Mouse (Mus musculus): ENCODE data around the gene Dnah17. TPM values are rescaled to one million over a fixed set of nuclear protein-coding genes. Genes with fewer than 3 reads are reported as not detected.

The Dnah17 gene
- polyA plus RNA-seq, 1 experiment from 2014 or later, result 0.26 TPM

DNA sequence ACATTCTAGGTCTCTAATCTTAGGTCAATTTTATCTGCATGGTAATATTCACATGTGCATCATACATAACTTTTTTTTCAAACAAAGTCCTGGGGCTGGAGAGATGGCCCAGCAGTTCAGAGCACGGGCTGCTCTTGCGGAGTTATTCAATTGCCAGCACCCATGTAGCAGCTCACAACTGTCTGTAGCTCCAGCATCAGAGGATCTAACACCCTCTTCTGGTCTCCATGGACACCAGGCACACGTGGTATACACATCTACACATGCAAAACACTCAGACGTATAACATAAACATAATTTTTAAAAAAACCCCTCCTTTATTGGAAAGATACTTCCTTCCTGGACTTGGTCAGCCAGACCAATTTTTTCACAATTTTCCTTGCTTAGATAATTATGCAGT is 28.3 kb upstream of the Dnah17 start:
- 77% methylated on average over 4 of the region's 4 CpGs for WGBS
- H3K4me1 ChIP-seq, result no peaks in the 10 kb centered on the region
- H3K27ac ChIP-seq (replicated peaks), result no peak overlapping the region
- no peaks in the 10 kb centered on the region for H3K27me3 ChIP-seq
- ATAC-seq (ENCODE audit: low FRiP score, low read depth), result no peak
- H3K9ac ChIP-seq (replicated peaks), result no peak overlapping the region
- H3K4me2 ChIP-seq (replicated peaks), result no peak overlapping the region
- H3K36me3 ChIP-seq, result peaks cover 3% of the 10 kb centered on the region; the same call in 1 of the 2 replicates
- H3K4me3 ChIP-seq, result no peak overlapping the region
- no peaks in the 10 kb centered on the region for H3K9me3 ChIP-seq

DNA sequence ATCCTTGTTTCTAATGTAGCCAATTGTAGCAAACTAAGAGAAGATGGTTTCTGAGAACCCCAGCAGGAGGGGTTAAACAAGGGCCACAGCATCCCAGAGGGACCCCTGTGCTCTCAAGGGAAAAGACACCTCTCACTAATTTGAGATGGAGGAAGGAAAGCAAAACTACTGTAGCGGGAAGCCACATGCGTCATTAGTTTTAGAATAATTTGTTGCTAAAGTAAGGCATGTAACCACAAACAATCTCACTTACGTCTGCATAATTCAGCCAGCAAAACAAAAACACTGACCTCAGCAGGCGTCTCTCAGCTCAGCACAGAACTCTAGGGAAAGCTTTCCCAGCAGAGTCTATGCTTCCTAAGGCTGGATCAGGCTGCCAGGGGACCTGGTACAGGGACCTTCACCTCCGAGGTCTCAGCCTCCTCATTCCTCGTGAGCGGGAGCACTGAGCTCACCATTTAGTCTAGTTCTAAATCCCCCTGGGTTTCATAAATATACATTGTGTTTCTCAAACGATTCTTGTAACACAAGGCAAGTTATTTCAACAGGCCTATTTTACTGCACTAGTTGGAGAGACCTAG is 26.1 kb upstream of the Dnah17 start:
- no peak overlapping the region for H3K4me2 ChIP-seq (replicated peaks)
- WGBS, result 77% methylated on average over 8 of the region's 8 CpGs
- no peak overlapping the region for H3K4me3 ChIP-seq
- no peak for ATAC-seq (ENCODE audit: low FRiP score, low read depth)
- no peak overlapping the region for H3K9ac ChIP-seq (replicated peaks)
- no peaks in the 10 kb centered on the region for H3K27me3 ChIP-seq
- H3K36me3 ChIP-seq, result no peaks in the 10 kb centered on the region
- no peak overlapping the region for H3K27ac ChIP-seq (replicated peaks)
- H3K9me3 ChIP-seq, result no peaks in the 10 kb centered on the region
- no peaks in the 10 kb centered on the region for H3K4me1 ChIP-seq

DNA sequence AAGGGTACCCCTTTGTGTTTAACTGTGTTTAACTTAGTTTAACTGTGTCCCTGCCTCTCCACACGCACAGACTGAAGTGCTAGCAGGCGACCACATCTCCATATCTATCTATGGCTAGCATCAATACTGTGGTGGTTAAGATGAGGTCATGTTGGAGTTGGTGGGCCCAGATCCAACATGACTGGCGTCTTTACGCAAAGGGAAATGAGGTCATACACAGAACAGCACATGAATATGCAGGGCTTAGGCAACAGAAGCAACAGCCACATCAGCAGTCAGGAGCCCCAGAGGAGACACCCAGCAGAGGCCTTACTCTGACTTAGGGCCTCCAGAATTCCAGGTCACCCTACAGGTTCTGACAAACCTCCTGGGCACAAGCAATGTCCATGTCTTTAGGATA is 22.5 kb upstream of the Dnah17 start:
- Histone ChIP-seq H3K9me3 (no peaks in the 10 kb centered on the region), H3K27me3 (no peaks in the 10 kb centered on the region), H3K4me3 (no peak overlapping the region), H3K4me2 (replicated peaks) (no peak overlapping the region), H3K4me1 (no peaks in the 10 kb centered on the region), H3K9ac (replicated peaks) (no peak overlapping the region), H3K27ac (replicated peaks) (no peak overlapping the region), H3K36me3 (no peaks in the 10 kb centered on the region)
- ATAC-seq (ENCODE audit: low FRiP score, low read depth), result no peak
- WGBS, result 87% methylated on average over 4 of the region's 4 CpGs

DNA sequence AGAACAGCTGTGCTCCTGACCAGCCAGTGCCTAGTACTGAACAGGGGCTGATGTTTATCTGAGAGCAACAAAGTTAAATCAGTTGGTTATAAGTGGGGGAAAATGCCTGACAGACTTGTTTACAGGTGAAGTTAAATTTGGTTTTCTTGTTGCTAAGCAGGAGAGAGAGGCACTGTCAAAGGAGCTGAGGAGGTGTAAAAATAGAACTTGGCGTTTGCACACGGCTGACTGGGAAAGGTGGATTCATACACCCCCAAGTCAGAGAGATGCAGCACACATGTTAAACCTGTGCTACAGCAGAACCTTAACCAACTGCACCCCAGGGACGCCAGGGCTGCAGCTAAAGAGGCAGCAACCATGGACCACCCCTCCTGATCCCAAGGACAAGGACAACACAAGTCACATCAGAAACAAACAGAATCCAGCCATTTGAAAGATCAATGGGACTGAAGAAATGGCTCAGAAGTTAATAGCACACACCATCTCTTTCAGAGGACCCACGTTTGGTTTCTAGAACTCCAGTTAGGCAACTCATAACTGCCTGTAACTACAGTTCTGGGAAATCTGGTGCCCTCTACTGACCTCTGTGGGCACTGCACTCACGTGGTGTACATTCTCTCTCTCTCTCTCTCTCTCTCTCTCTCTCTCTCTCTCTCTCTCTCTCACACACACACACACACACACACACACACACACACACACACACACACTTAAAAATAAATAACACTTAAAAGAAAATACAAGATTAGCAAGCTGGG is 21.2 kb upstream of the Dnah17 start:
- Histone ChIP-seq H3K9ac (replicated peaks) (no peak overlapping the region), H3K27ac (replicated peaks) (no peak overlapping the region), H3K4me3 (no peak overlapping the region), H3K36me3 (no peaks in the 10 kb centered on the region), H3K27me3 (no peaks in the 10 kb centered on the region), H3K4me1 (no peaks in the 10 kb centered on the region), H3K9me3 (no peaks in the 10 kb centered on the region), H3K4me2 (replicated peaks) (no peak overlapping the region)
- 90% methylated on average over 5 of the region's 5 CpGs for WGBS
- ATAC-seq (ENCODE audit: low FRiP score, low read depth), result no peak

DNA sequence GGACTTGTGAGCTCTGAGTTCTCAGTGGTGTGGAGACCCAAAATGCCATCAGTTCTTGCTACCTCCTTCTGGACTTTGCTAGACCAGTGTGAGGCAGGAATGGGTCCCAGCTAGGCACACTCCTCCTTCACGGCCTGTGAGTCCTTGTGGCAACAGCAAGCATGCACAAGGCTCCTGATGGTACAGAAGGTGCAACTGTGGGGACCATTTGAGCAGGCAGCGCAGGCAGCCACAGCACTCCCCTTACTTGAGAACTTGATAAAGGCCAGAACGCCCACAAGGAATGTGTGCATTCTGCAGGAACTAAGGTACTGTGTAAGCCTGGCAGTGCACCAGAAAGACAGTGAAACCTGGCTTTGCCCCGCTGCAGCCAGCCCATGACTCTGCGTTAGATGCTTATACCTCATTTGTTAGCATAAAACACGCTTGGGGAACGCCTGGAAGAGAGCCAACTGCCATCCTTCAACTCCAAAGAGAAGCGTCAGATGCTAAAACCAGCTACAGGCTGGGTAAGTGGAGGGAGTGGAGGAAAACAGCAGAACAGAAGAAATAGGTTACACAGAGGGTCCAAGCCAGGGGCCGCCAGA is 19.8 kb upstream of the Dnah17 start:
- Histone ChIP-seq H3K9me3 (no peaks in the 10 kb centered on the region), H3K27ac (replicated peaks) (no peak overlapping the region), H3K9ac (replicated peaks) (no peak overlapping the region), H3K4me1 (no peaks in the 10 kb centered on the region), H3K4me3 (no peak overlapping the region), H3K36me3 (no peaks in the 10 kb centered on the region), H3K4me2 (replicated peaks) (no peak overlapping the region), H3K27me3 (no peaks in the 10 kb centered on the region)
- no peak for ATAC-seq (ENCODE audit: low FRiP score, low read depth)
- 88% methylated on average over 9 of the region's 9 CpGs for WGBS

DNA sequence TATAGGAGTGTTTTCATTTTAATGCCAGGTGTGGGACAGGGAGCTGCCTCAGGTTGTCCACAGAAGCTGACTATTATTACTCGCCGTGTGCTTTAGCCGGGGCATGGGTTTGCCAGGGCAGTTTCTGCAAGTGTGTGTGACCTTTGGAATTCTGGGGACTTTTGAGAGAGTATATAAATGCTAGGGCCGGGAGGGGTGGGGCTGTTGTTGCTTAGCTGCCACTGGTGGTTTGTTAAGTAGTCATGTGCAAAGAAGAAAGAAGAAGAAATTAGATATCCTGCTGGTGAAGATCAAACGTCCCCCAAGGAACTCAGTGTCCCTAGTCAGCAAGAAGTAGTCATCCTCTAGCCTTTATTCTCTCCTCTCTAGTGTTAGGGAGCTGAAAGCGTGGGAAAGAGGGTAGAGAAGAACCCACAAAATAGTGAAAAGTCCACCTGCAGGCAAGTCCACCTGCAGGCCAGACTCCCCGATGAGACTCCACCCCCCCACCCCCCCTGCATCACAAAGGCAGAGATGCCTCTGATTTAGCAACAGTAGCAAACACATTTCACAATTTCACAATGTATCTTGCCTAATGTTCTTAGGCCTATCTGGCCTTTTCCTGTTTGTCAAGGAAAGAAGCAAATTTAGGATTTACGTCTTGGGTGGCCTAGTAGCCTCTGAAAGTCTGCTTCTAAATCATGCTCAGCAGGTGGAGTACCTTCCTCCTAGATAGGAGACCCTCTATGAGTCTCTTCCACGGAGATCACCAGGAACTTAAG is 17.6 kb upstream of the Dnah17 start:
- Histone ChIP-seq H3K27ac (replicated peaks) (no peak overlapping the region), H3K4me1 (peaks cover under 1% of the 10 kb centered on the region; the same call in 1 of the 2 replicates), H3K9me3 (no peaks in the 10 kb centered on the region), H3K4me2 (replicated peaks) (no peak overlapping the region), H3K9ac (replicated peaks) (no peak overlapping the region), H3K4me3 (no peak overlapping the region), H3K36me3 (no peaks in the 10 kb centered on the region), H3K27me3 (no peaks in the 10 kb centered on the region)
- ATAC-seq (ENCODE audit: low FRiP score, low read depth), result no peak
- WGBS, result 78% methylated on average over 9 of the region's 9 CpGs

GRCm38 (mm10) chr11:118146446-118146845 is 16.0 kb upstream of the Dnah17 start:
- Histone ChIP-seq H3K4me1 (peaks cover 12% of the 10 kb centered on the region), H3K4me3 (no peak overlapping the region), H3K4me2 (replicated peaks) (no peak overlapping the region), H3K27me3 (no peaks in the 10 kb centered on the region), H3K27ac (replicated peaks) (no peak overlapping the region), H3K9ac (replicated peaks) (no peak overlapping the region), H3K9me3 (no peaks in the 10 kb centered on the region), H3K36me3 (no peaks in the 10 kb centered on the region)
- no peak for ATAC-seq (ENCODE audit: low FRiP score, low read depth)
- WGBS, result 95% methylated on average over 10 of the region's 10 CpGs

- Histone ChIP-seq H3K27me3 (no peaks in the 10 kb centered on the region), H3K27ac (replicated peaks) (no peak overlapping the region), H3K4me1 (peaks cover 12% of the 10 kb centered on the region), H3K9me3 (no peaks in the 10 kb centered on the region), H3K36me3 (no peaks in the 10 kb centered on the region), H3K4me3 (no peak overlapping the region), H3K4me2 (replicated peaks) (no peak overlapping the region), H3K9ac (replicated peaks) (no peak overlapping the region)
- WGBS, result 90% methylated on average over 16 of the region's 16 CpGs
- no peak for ATAC-seq (ENCODE audit: low FRiP score, low read depth)
Observed at GRCm38 (mm10) chr11:118145771-118146351, 15.4 kb upstream of the Dnah17 start.

DNA sequence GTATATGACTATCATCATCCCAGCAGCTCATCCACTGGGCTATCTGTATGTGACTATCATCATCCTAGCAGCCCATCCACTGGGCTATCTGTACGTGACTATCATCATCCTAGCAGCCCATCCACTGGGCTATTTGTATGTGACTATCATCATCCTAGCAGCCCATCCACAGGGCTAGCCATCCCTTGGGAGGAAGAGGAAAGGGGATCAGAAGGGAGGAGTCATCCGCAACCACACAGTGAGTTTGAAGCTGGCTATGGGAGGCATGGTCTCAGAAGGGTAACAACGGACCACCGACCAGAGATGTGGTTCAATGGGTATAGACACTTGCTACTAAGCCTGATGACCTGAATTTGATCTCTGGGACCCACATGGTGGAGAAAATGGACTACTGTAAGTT is 14.7 kb upstream of the Dnah17 start:
- no peaks in the 10 kb centered on the region for H3K9me3 ChIP-seq
- 89% methylated on average over 4 of the region's 4 CpGs for WGBS
- H3K36me3 ChIP-seq, result no peaks in the 10 kb centered on the region
- no peak for ATAC-seq (ENCODE audit: low FRiP score, low read depth)
- H3K27ac ChIP-seq (replicated peaks), result no peak overlapping the region
- H3K4me1 ChIP-seq, result peaks cover 12% of the 10 kb centered on the region
- H3K4me3 ChIP-seq, result no peak overlapping the region
- no peaks in the 10 kb centered on the region for H3K27me3 ChIP-seq
- no peak overlapping the region for H3K9ac ChIP-seq (replicated peaks)
- H3K4me2 ChIP-seq (replicated peaks), result no peak overlapping the region

GRCm38 (mm10) chr11:118143731-118144130 is 13.3 kb upstream of the Dnah17 start:
- no peak overlapping the region for H3K27ac ChIP-seq (replicated peaks)
- 98% methylated on average over 4 of the region's 4 CpGs for WGBS
- no peak overlapping the region for H3K9ac ChIP-seq (replicated peaks)
- H3K9me3 ChIP-seq, result no peaks in the 10 kb centered on the region
- H3K27me3 ChIP-seq, result no peaks in the 10 kb centered on the region
- H3K4me3 ChIP-seq, result no peak overlapping the region
- H3K4me2 ChIP-seq (replicated peaks), result no peak overlapping the region
- ATAC-seq (ENCODE audit: low FRiP score, low read depth), result no peak
- no peaks in the 10 kb centered on the region for H3K36me3 ChIP-seq
- H3K4me1 ChIP-seq, result peaks cover 12% of the 10 kb centered on the region

- no peaks in the 10 kb centered on the region for H3K27me3 ChIP-seq
- no peaks in the 10 kb centered on the region for H3K36me3 ChIP-seq
- H3K9me3 ChIP-seq, result no peaks in the 10 kb centered on the region
- no peak overlapping the region for H3K9ac ChIP-seq (replicated peaks)
- 15% methylated on average over 7 of the region's 7 CpGs for WGBS
- H3K4me3 ChIP-seq, result no peak overlapping the region
- H3K4me2 ChIP-seq (replicated peaks), result no peak overlapping the region
- ATAC-seq (ENCODE audit: low FRiP score, low read depth), result 0 out of 2 replicates have a peak, but pooled peaks have one; percentile 12
- peak overlapping the region; percentile 44 for H3K27ac ChIP-seq (replicated peaks)
- peaks cover 12% of the 10 kb centered on the region for H3K4me1 ChIP-seq
Observed at GRCm38 (mm10) chr11:118142547-118143165, 12.2 kb upstream of the Dnah17 start.
